Mouse (Mus musculus): ENCODE results near the gene Tctex1d4. TPM values are rescaled to one million over a fixed set of nuclear protein-coding genes. Genes with fewer than 3 reads are reported as not detected.

Gene Tctex1d4
- polyA plus RNA-seq, 2 experiments, result 0.10 TPM; not detected in 1

GRCm38 (mm10) chr4:117159666-117160065, 33.1 kb downstream of the Tctex1d4 start:
- no peak overlapping the region for H3K9ac ChIP-seq (ENCODE audit: low read depth, low read length, severe bottlenecking)

DNA sequence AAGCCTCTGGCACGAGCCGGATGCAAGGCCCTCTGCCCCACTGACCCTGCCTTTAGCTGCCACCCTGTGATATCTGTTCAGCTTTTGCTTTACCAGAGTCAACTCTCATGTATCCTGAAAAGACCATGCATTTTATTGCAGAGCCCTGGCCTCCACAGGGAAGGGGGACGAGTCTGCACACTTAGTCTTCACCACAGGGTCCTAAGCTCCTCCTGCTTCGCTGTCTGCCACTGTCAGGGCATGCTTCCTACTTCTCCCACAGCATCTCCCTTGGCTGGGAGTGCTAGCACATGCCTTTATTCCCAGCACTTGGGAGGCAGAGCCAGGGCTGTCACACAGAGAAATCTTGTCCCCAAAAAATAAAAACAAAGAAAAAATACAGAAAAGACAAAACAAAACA, 34.6 kb downstream of the Tctex1d4 start:
- Histone ChIP-seq H3K36me3 (ENCODE audit: control insufficient read depth, insufficient read depth, low read length) (peaks cover 57% of the 10 kb centered on the region), H3K4me1 (ENCODE audit: control insufficient read depth, insufficient read depth, low read length) (no peaks in the 10 kb centered on the region), H3K27me3 (ENCODE audit: control insufficient read depth, insufficient read depth, low read length) (no peaks in the 10 kb centered on the region), H3K4me3 (replicated peaks; ENCODE audit: low read length) (no peak overlapping the region), H3K4me2 (replicated peaks; ENCODE audit: low read depth, low read length, severe bottlenecking) (no peak overlapping the region), H3K9me3 (ENCODE audit: control insufficient read depth, low read length) (no peaks in the 10 kb centered on the region), H3K27ac (replicated peaks; ENCODE audit: low read depth, low read length) (no peak overlapping the region), H3K9ac (ENCODE audit: low read depth, low read length, severe bottlenecking) (no peak overlapping the region)
- TF ChIP-seq POLR2A (IDR thresholded peaks at IDR 0.05; ENCODE audit: borderline replicate concordance, extremely low read depth, insufficient read depth, insufficient read length), result no peak
- ATAC-seq (ENCODE audit: low FRiP score, low read depth), result no peak
- WGBS, result 54% methylated on average over 4 of the region's 4 CpGs
- no peak for DNase-seq (ENCODE audit: low spot score)

More at GRCm38 (mm10) chr4:117159666-117160065, 33.1 kb downstream of the Tctex1d4 start:
- DNase-seq (ENCODE audit: low spot score) (no peak), ATAC-seq (ENCODE audit: low FRiP score, low read depth) (no peak)
- H3K27ac ChIP-seq (replicated peaks; ENCODE audit: low read depth, low read length), result no peak overlapping the region
- no peaks in the 10 kb centered on the region for H3K9me3 ChIP-seq (ENCODE audit: control insufficient read depth, low read length)
- H3K36me3 ChIP-seq (ENCODE audit: control insufficient read depth, insufficient read depth, low read length), result peaks cover 48% of the 10 kb centered on the region
- H3K4me3 ChIP-seq (replicated peaks; ENCODE audit: low read length), result no peak overlapping the region
- no peak for TF ChIP-seq POLR2A (IDR thresholded peaks at IDR 0.05; ENCODE audit: borderline replicate concordance, extremely low read depth, insufficient read depth, insufficient read length)
- H3K4me2 ChIP-seq (replicated peaks; ENCODE audit: low read depth, low read length, severe bottlenecking), result no peak overlapping the region
- H3K4me1 ChIP-seq (ENCODE audit: control insufficient read depth, insufficient read depth, low read length), result no peaks in the 10 kb centered on the region
- WGBS, result 75% methylated on average over 10 of the region's 10 CpGs
- no peaks in the 10 kb centered on the region for H3K27me3 ChIP-seq (ENCODE audit: control insufficient read depth, insufficient read depth, low read length)

- no peak for TF ChIP-seq POLR2A (IDR thresholded peaks at IDR 0.05; ENCODE audit: borderline replicate concordance, extremely low read depth, insufficient read depth, insufficient read length)
- 94% methylated on average over 5 of the region's 5 CpGs for WGBS
- no peaks in the 10 kb centered on the region for H3K9me3 ChIP-seq (ENCODE audit: control insufficient read depth, low read length)
- no peak overlapping the region for H3K4me2 ChIP-seq (replicated peaks; ENCODE audit: low read depth, low read length, severe bottlenecking)
- no peak overlapping the region for H3K27ac ChIP-seq (replicated peaks; ENCODE audit: low read depth, low read length)
- no peak overlapping the region for H3K9ac ChIP-seq (ENCODE audit: low read depth, low read length, severe bottlenecking)
- no peaks in the 10 kb centered on the region for H3K4me1 ChIP-seq (ENCODE audit: control insufficient read depth, insufficient read depth, low read length)
- DNase-seq (ENCODE audit: low spot score), result no peak
- H3K36me3 ChIP-seq (ENCODE audit: control insufficient read depth, insufficient read depth, low read length), result peaks cover 88% of the 10 kb centered on the region
- H3K4me3 ChIP-seq (replicated peaks; ENCODE audit: low read length), result no peak overlapping the region
- H3K27me3 ChIP-seq (ENCODE audit: control insufficient read depth, insufficient read depth, low read length), result no peaks in the 10 kb centered on the region
- ATAC-seq (ENCODE audit: low FRiP score, low read depth), result no peak
Observed at GRCm38 (mm10) chr4:117169936-117170335, 43.3 kb downstream of the Tctex1d4 start.

Small RNAs within 50 kb of the gene (microRNA-seq; reads per million reads assigned to microRNA genes)
- not detected for gene Gm22398

Other genes with a start within 250 kb of the Tctex1d4 start
- gene Zswim5, start 249.4 kb upstream of the Tctex1d4 start, polyA plus RNA-seq (2012; rRNA removed), result 1.0 and 1.2 TPM in 2 replicates
- gene Zswim5, start 249.4 kb upstream of the Tctex1d4 start, polyA plus RNA-seq (2014; fragmentation: Nextera tagmentation; extraction: Ambion mirVana), result 0.23 and 0.58 TPM in 2 replicates
- gene Urod, start 132.4 kb upstream of the Tctex1d4 start, polyA plus RNA-seq (2012; rRNA removed), result 78.5 and 92.3 TPM in 2 replicates
- 79.2 and 96.1 TPM in 2 replicates for gene Urod, start 132.4 kb upstream of the Tctex1d4 start, polyA plus RNA-seq (2014; fragmentation: Nextera tagmentation; extraction: Ambion mirVana)
- 24.6 and 35.4 TPM in 2 replicates for gene Hectd3, start 131.5 kb upstream of the Tctex1d4 start, polyA plus RNA-seq (2012; rRNA removed)
- 11.1 and 11.2 TPM in 2 replicates for gene Hectd3, start 131.5 kb upstream of the Tctex1d4 start, polyA plus RNA-seq (2014; fragmentation: Nextera tagmentation; extraction: Ambion mirVana)
- gene Eif2b3, start 107.4 kb upstream of the Tctex1d4 start, polyA plus RNA-seq (2012; rRNA removed), result 20.7 and 30.0 TPM in 2 replicates
- 45.0 and 48.2 TPM in 2 replicates for gene Eif2b3, start 107.4 kb upstream of the Tctex1d4 start, polyA plus RNA-seq (2014; fragmentation: Nextera tagmentation; extraction: Ambion mirVana)
- gene Ptch2, start 30.7 kb upstream of the Tctex1d4 start, polyA plus RNA-seq (2012; rRNA removed), result 24.0 and 37.5 TPM in 2 replicates
- gene Ptch2, start 30.7 kb upstream of the Tctex1d4 start, polyA plus RNA-seq (2014; fragmentation: Nextera tagmentation; extraction: Ambion mirVana), result 11.2 and 11.4 TPM in 2 replicates
- gene Btbd19, start 1.1 kb upstream of the Tctex1d4 start, polyA plus RNA-seq (2012; rRNA removed), result 16.0 and 23.0 TPM in 2 replicates
- 5.0 and 6.2 TPM in 2 replicates for gene Btbd19, start 1.1 kb upstream of the Tctex1d4 start, polyA plus RNA-seq (2014; fragmentation: Nextera tagmentation; extraction: Ambion mirVana)
- 7.3 and 8.9 TPM in 2 replicates for gene Plk3, start 7.2 kb downstream of the Tctex1d4 start, polyA plus RNA-seq (2012; rRNA removed)
- 4.7 and 5.8 TPM in 2 replicates for gene Plk3, start 7.2 kb downstream of the Tctex1d4 start, polyA plus RNA-seq (2014; fragmentation: Nextera tagmentation; extraction: Ambion mirVana)
- gene Rps8, start 29.4 kb downstream of the Tctex1d4 start, polyA plus RNA-seq (2012; rRNA removed), result 1,144 and 1,706 TPM in 2 replicates
- gene Rps8, start 29.4 kb downstream of the Tctex1d4 start, polyA plus RNA-seq (2014; fragmentation: Nextera tagmentation; extraction: Ambion mirVana), result 1,276 and 1,329 TPM in 2 replicates
- 30.4 and 36.9 TPM in 2 replicates for gene Kif2c, start 55.8 kb downstream of the Tctex1d4 start, polyA plus RNA-seq (2012; rRNA removed)
- 43.3 and 50.9 TPM in 2 replicates for gene Kif2c, start 55.8 kb downstream of the Tctex1d4 start, polyA plus RNA-seq (2014; fragmentation: Nextera tagmentation; extraction: Ambion mirVana)
- 7.7 and 11.2 TPM in 2 replicates for gene Tmem53, start 125.2 kb downstream of the Tctex1d4 start, polyA plus RNA-seq (2012; rRNA removed)
- 10.5 and 12.0 TPM in 2 replicates for gene Tmem53, start 125.2 kb downstream of the Tctex1d4 start, polyA plus RNA-seq (2014; fragmentation: Nextera tagmentation; extraction: Ambion mirVana)
- gene Armh1, start 125.3 kb downstream of the Tctex1d4 start, polyA plus RNA-seq (2012; rRNA removed), result 1.4 and 1.9 TPM in 2 replicates
- gene Armh1, start 125.3 kb downstream of the Tctex1d4 start, polyA plus RNA-seq (2014; fragmentation: Nextera tagmentation; extraction: Ambion mirVana), result 0.40 and 1.3 TPM in 2 replicates